Mouse (Mus musculus) gastrocnemius, postnatal 4 days (tissue): ENCODE data around the gene Kirrel3. TPM values are rescaled to one million over a fixed set of nuclear protein-coding genes. Genes with fewer than 3 reads are reported as not detected.

Experiments
- DNase-seq, 2 experiments: peaks; one replicate each; pipeline ENCODE4 v3.0.0; 2021 to 2022; ENCODE audit warnings: low spot score in 2 of 2, mixed read lengths in 2 of 2
- total RNA-seq, 2 experiments: library from RNA; stranded (reverse); gene quantifications; 2 replicates each; pipeline ENCODE4 v1.2.3; 2021

Kirrel3 gene
- total RNA-seq, 2 experiments from 2014 or later = 2.0 to 2.7 TPM

GRCm38 (mm10) chr9:34593889-34594288 is 108.2 kb downstream of the Kirrel3 start:
- DNase-seq = no peak

GRCm38 (mm10) chr9:34600326-34600725 is 114.6 kb downstream of the Kirrel3 start:
- DNase-seq = no peak

GRCm38 (mm10) chr9:34603750-34604149 is 118.1 kb downstream of the Kirrel3 start:
- no peak for DNase-seq

GRCm38 (mm10) chr9:34604931-34605330 is 119.2 kb downstream of the Kirrel3 start:
- DNase-seq = no peak

- DNase-seq = no peak
Observed at GRCm38 (mm10) chr9:34605486-34605885, 119.8 kb downstream of the Kirrel3 start.

- no peak for DNase-seq
Observed at GRCm38 (mm10) chr9:34607976-34608375, 122.3 kb downstream of the Kirrel3 start.

- no peak for DNase-seq
Observed at GRCm38 (mm10) chr9:34612886-34613769, 127.4 kb downstream of the Kirrel3 start.

GRCm38 (mm10) chr9:34618099-34618498 is 132.4 kb downstream of the Kirrel3 start:
- DNase-seq = no peak

GRCm38 (mm10) chr9:34619913-34620312 is 134.2 kb downstream of the Kirrel3 start:
- DNase-seq = no peak

- DNase-seq = no peak
Observed at GRCm38 (mm10) chr9:34623526-34623925, 137.8 kb downstream of the Kirrel3 start.

- no peak for DNase-seq
Observed at GRCm38 (mm10) chr9:34624021-34624420, 138.3 kb downstream of the Kirrel3 start.

- DNase-seq = no peak
Observed at GRCm38 (mm10) chr9:34628841-34629240, 143.1 kb downstream of the Kirrel3 start.

GRCm38 (mm10) chr9:34635696-34636095 is 150.0 kb downstream of the Kirrel3 start:
- DNase-seq = no peak

- DNase-seq = no peak
Observed at GRCm38 (mm10) chr9:34643917-34644316, 158.2 kb downstream of the Kirrel3 start.

- no peak for DNase-seq
Observed at GRCm38 (mm10) chr9:34644392-34644791, 158.7 kb downstream of the Kirrel3 start.

GRCm38 (mm10) chr9:34646831-34647230 is 161.1 kb downstream of the Kirrel3 start:
- DNase-seq = no peak

- no peak for DNase-seq
Observed at GRCm38 (mm10) chr9:34652278-34652677, 166.6 kb downstream of the Kirrel3 start.

- no peak for DNase-seq
Observed at GRCm38 (mm10) chr9:34653141-34653540, 167.4 kb downstream of the Kirrel3 start.

- no peak for DNase-seq
Observed at GRCm38 (mm10) chr9:34660566-34660965, 174.9 kb downstream of the Kirrel3 start.

- DNase-seq = no peak
Observed at GRCm38 (mm10) chr9:34663412-34663811, 177.7 kb downstream of the Kirrel3 start.

GRCm38 (mm10) chr9:34665361-34666129 is 179.9 kb downstream of the Kirrel3 start:
- DNase-seq = no peak

- DNase-seq = no peak
Observed at GRCm38 (mm10) chr9:34667182-34667581, 181.5 kb downstream of the Kirrel3 start.
